Mouse (Mus musculus) liver, embryonic 14.5 days (tissue): ENCODE data around the gene Col8a2.

Experiments
- CTCF ChIP-seq: IDR thresholded peaks from 2 replicates; pipeline ENCODE4 v1.5.1; 2016; ENCODE audit warnings: antibody characterized with exemption, low read depth, control low read depth
- EP300 ChIP-seq: IDR thresholded peaks from 2 replicates; pipeline ENCODE4 v1.6.1; 2016; ENCODE audit warnings: antibody characterized with exemption, low read depth

DNA sequence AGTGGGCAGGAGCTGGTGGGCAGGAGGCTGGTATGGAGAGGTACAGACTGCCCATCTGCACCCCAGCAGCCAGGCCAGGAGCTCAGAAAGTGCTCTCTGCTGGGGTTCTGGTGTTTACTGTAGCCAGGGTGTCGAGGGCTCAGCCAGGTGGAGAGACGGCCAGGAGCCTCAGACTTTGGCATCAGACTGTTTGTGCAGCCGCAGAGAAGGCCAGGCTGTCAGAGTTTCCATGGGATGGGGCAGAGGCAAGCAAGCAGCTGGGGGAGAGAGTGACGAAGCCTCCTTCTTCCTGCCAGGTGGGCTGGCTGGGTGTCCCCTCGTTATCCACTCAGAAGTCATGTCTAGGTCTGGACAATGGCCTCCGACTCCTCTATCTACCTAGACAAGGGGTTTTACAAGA, 8.6 kb downstream of the Col8a2 start:
- TF ChIP-seq CTCF = no peak
- no peak for TF ChIP-seq EP300
